Mouse (Mus musculus) lung, adult 10 weeks (tissue): ENCODE measurements around the gene Gpx6. TPM values are rescaled to one million over a fixed set of nuclear protein-coding genes. Genes with fewer than 3 reads are reported as not detected.

ENCODE experiments used
- polyA plus RNA-seq: library from polyadenylated mRNA; stranded (reverse); fragments of 350-450 nt; fragmentation: Illumina TruSeq; extraction: RNeasy Lipid Tissue Mini Kit (QIAGEN cat#74804); gene quantifications from one replicate; pipeline ENCODE4 v1.2.3, GENCODE M21; 2014; ENCODE audit warnings: low read depth, low replicate concordance; ENCODE audit not compliant: insufficient read depth

Gene Gpx6
- polyA plus RNA-seq, result not detected

GRCm38 (mm10) chr13:21311926-21312325, at the start of gene Gpx6:
Gene Gpx6, plus strand, starts transcription at chr13:21312125.

GRCm38 (mm10) chr13:21292631-21293030, 19.3 kb upstream of the Gpx6 start, which contains the start of gene Gpx5:
Gene Gpx5, minus strand, starts transcription at chr13:21292731.

DNA sequence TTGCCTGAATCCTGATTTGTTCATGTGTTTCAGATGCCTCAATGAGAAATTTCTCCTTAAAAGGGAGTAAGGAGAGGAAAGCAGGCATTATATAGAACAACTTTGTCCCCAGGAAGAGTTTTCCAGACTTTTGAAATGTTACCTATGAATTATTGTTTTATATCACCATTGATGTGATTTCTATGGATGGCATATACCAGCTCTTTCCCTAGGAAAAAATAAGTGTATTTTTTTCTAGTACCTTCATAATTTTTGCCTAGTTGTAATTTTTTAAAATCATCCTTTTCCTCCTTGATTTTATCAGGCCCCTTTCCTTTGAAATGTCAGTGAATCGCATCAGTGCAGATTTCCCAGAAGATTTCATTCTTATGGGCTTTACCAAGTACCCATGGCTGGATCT, 34.7 kb downstream of the Gpx6 start, which contains the start of gene Olfr1367:
Gene Olfr1367 (plus strand): TSS at position 301 of the 400 bp plus-strand sequence.

DNA sequence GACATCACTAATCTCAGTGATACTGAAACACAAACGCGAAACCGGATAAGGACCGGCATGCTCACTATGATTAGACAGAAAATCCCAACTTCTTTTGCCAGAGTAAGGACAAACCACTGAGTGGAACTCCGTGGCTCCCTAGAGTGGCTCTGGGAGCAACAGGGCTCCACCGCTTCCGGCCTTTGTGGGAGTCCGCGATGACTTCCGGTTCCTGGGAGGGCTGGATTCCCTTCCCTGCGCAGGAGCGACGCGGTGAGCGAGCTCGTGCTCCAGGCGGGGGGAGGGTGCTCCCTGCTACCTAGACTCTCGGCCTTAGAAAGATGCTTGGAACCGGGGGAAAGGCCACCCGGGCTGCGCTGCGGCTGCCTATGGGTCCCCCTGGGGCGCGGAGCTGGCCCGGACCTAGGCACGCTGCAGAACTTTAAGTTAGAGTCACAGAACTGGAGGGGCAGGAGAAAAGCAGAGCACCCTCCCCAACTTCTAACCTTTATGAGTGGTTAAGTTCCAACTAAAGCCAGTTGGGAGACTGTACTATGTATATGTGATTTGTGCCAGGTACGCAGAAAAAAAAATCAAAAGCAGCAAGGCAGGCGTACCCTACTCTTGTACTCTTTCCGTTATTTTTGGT, 50.8 kb downstream of the Gpx6 start, which contains the start of gene Zscan12:
Gene Zscan12 (plus strand): TSS at position 200 of the 628 bp plus-strand sequence.

Other genes with a start within 250 kb of the Gpx6 start
- not detected for gene Olfr1370, start 237.2 kb upstream of the Gpx6 start, polyA plus RNA-seq
- not detected for gene Olfr1369-ps1, start 200.6 kb upstream of the Gpx6 start, polyA plus RNA-seq
- not detected for gene Olfr263, start 182.5 kb upstream of the Gpx6 start, polyA plus RNA-seq
- gene Olfr1368, start 166.3 kb upstream of the Gpx6 start, polyA plus RNA-seq, result not detected
- gene Trim27, start 132.7 kb upstream of the Gpx6 start, polyA plus RNA-seq, result 29.6 TPM
- not detected for gene Gpx5, start 19.4 kb upstream of the Gpx6 start, polyA plus RNA-seq
- not detected for gene Olfr1367, start 34.8 kb downstream of the Gpx6 start, polyA plus RNA-seq
- gene Zscan12, start 50.7 kb downstream of the Gpx6 start, polyA plus RNA-seq, result 4.6 TPM
- gene Zkscan3, start 90.6 kb downstream of the Gpx6 start, polyA plus RNA-seq, result 20.6 TPM
- gene Pgbd1, start 128.9 kb downstream of the Gpx6 start, polyA plus RNA-seq, result 1.1 TPM
- gene Zscan26, start 141.6 kb downstream of the Gpx6 start, polyA plus RNA-seq, result 19.4 TPM
- 0.95 TPM for gene Nkapl, start 156.4 kb downstream of the Gpx6 start, polyA plus RNA-seq
- gene Zkscan4, start 166.8 kb downstream of the Gpx6 start, polyA plus RNA-seq, result 2.1 TPM
- not detected for gene Gm10065, start 167.3 kb downstream of the Gpx6 start, polyA plus RNA-seq
- gene AK157302, start 183.1 kb downstream of the Gpx6 start, polyA plus RNA-seq, result 0.23 TPM
- 1.6 TPM for gene Gm11273, start 189.3 kb downstream of the Gpx6 start, polyA plus RNA-seq
- 1.7 TPM for gene Zkscan8, start 219.0 kb downstream of the Gpx6 start, polyA plus RNA-seq
- not detected for gene Olfr1366, start 230.7 kb downstream of the Gpx6 start, polyA plus RNA-seq
- gene Olfr1535, start 247.8 kb downstream of the Gpx6 start, polyA plus RNA-seq, result not detected